Mouse (Mus musculus) ES-CJ7 (cell line): ENCODE measurements at regions not wholly inside any gene's neighbourhood (a gene's known extent, or its start where the extent isn't known, plus 50 kb on each side); places are given as distances from the start of the nearest gene placed in this dataset.

Source experiments
- DNase-seq: peaks from one replicate; pipeline ENCODE4 v3.0.0; 2011; ENCODE audit warnings: low read depth, low spot score

DNA sequence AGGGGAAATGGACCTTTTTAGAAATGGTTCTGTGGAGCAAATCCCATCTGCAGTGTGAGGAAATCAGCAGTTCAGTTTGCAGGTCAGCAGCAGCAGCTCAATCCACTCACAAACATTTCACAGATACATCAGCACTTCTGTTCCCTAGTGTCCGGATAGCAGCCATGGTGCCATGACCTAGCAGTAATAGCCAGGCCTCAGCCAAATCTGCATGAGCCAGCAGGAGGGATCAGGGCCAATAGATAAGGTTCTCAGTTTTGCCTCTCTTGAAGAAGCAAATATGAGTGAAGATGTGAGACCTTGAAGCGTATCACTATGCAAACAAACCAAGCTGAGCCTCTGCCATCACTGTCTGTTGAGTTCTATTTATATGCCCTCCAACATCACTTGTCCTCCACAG, 380.7 kb upstream of the Chrm3 start:
- no peak for DNase-seq

DNA sequence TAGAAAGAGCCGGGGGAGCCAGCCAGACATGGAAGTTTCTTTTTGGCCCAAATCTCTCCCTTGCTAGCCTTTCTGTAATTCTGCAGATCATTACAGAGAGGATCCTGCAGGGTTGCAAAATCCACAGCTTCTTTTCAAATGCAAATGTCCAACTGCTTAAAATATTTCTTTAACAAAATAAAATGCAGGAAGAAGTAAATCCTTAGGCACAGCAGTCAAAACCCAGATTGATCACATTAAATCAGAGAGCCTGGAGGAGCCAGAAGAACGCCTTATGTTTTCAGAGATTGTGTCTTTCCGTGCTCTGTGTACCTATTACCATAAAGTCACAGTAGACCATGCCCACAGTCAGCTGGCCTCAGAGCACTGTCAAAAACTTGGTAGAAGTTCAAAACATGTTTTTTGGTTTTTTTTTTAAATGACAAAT, 365.1 kb upstream of the Chrm3 start:
- no peak for DNase-seq

DNA sequence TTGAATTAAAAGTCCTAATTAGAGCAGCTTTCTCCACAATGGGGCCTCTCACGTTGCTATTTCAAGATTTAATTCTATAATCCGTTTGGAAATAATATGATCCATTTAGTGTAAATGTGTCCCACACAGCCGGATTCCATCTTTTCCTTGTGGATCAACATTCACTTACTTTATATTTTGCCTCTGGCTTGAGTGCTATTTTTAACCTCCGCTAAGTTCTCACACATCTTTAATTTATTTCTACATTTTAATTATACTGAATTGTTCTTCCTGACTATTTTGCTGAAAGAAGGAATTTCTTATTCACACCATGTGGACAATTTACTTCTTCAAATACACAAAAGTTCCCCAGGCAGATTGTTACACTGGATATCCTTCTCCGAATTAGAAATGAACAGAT, 364.7 kb upstream of the Chrm3 start:
- no peak for DNase-seq

DNA sequence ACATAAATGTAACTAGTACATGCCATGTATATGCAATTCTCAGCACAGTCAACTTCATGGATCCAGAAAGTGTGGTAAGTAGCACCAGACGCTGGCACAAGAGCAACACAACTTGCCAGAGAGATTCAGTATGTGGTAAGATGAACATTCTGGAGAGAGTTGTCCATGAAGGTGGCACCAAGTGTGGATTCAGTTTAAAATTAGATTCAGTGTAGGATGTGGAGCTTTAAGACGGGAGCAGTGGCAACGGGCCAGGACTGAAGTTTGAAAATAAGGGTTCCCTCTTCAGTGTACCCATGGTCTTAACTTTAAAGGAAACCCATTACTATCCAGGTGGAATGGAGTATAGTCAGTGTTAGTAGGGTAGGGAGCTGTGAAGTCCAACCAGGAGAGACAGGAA, 360.0 kb upstream of the Chrm3 start:
- no peak for DNase-seq

DNA sequence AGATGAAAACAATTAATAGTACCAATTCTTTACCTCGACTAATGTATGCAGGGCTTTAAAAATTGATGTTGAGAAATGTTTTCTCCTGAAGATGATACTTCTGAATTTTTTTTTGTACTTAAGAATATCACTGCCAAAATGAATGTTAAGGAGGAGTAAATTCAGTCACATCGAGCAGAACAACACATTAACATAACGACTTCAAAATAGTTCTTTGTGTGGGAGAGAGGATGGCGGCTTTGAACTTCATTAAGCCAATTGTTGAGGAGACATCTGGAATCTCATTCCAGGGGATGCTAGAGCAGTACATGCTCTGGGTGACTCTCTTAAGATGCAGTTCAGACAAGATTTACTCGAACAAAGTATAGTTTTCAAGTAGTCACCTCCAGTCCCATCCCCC, 350.8 kb upstream of the Chrm3 start:
- DNase-seq = no peak

DNA sequence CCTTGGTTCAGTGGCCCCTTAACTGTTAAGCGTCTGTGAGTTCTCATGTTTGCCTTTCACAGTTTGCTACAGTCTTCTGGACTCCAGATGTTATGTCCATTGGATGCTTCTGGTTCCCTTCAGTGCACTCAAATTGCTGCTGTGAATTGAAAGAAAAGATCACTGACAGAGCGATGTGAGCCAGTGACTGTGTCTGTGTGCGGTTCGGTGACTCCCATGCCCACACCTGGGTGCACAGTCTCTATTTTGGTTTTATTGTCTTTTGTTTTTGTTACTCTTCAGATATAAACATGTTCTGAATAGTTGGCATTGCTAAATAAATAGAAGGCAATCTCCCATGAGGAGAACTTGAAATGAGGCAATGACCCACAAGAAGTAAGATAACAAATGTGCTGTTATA, 350.3 kb upstream of the Chrm3 start:
- no peak for DNase-seq

DNA sequence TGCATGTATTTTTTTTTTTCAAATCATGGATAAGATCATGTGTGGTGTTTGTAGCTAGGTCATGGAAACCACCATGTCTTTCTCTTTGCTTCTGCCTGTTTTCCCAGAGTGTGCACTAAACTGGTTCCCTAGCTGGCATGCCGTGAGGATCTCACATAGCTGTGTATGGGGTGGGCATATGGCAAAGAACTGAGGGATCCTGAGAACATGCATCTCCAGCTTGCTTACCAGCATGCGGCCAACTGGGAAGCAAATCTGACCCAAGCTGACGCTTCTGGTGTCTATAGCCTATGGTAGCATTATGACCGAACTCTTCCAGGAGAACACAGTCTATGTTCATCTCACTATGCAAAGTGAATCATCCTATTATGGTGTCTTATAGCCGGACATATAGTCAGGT, 336.5 kb upstream of the Chrm3 start:
- no peak for DNase-seq

DNA sequence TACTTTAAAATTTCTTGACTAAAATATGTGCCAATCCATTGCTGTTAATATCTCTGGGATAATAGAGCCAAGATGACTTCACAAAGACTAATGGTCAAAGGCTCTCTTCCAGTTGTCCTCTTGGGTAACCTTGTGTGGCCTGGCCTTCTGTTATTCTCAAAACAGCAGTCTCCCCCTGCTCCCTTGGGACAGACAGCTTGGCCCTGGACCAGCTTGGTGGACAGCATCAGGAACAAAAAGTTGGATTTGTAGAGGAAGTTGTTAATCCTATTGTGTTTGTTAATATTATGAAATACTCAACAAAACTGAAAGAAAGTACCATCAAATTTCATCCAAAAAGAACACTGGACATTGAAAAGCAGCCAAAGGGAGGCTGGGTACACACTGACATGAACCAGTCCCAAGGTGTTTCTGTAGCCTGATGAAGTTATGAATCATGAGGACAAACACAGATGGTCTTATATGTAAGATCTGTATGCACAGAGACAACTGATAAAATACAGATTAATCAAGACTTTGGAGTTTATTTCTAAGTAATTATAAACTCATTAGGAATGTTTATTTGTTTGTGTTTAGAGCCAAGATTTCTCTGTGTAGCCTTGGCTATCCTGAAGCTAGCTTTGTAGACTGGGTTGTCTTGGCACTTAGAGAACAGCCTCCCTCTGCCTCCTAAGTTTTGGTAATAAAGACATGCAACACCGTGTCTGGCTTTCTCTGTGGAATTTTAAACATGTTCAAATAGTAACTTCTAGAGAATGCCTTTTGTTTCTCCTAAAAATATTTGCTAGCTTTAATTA, 335.7 kb upstream of the Chrm3 start:
- DNase-seq = no peak

DNA sequence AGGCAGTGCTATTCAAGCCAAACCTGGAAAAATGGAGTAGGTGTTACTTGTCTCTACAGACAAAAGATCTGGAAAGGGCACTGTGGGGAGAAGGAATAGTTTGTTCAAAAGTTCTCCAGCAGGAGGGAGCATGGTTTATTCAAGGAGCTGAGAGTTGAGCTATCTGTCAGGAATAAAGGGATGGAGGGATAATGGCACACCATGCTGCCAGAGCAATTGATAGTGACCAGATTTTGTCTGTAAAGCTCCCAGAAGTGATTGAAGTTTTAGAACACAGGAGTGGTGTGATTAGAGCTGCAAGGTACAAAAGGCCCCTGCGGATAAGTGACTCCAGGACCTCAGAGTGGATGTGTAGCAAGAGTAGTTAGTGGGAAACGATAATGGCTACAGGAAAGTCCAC, 330.7 kb upstream of the Chrm3 start:
- DNase-seq = no peak

DNA sequence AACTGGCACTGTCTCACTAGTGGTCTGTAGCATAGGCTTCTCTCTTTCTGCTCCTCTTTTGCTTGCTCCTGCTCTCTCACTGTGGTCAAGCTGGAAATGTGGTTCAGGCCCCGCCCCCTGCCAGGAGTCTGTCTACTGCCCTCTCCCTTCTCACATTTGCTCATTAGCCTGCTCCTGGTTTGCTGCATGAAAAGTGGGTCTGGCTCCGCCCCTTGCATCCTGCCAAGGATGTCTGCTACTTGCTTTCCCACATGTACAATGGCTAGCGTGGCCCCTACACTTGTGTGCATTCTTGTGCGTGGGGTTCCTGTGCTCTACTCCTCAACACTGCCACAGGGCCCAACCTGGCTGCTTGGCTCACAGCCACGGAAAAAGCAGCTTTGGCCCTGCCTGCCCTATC, 326.7 kb upstream of the Chrm3 start:
- DNase-seq = no peak

DNA sequence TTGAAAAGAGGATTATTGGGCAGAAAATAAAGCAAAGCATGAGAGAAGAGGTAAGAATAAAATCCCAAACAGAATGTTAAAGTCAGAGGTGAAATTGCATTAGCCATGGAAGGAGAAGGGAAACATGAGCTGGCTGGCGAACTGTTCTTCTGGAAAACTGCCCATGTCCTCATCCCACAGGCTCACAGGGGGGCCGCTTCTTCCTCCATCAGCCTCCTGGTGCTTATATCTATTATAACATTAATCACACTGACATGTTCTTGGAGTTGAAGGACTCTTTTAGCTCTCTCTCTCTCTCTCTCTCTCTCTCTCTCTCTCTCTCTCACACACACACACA, 293.4 kb upstream of the Chrm3 start:
- DNase-seq = no peak

DNA sequence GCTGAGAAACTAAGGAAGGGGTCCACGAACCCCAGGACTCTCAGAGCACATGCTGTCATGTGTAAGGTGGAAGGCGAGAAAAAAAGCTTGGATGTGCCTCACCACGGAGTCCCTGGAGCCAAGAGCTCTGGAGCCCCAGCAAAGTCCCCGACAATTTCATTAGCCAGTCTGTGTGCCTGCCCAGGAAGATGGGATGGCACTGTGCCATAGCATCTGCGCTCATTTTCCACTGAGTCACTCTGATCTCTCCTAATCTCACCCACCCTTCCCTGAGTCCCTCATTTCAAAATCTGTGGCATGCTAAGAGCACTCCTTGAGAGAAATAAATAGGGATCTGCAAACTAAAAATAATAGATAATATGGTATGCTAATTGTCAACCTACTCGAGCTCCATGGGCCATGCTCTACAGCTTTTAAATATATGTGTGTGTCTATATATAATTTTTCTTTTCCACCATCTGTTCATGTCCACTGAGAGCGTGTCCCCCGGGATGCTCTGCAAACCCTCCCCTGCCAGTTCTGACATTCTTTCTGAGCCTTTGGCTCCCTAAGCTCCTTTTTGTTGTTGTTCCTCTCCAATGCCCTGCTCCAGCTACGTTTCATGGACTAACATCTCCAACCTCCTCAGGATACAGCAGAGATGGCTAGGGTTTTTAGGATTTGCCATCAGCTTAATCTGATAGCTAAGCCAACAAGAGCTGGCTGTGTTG, 292.9 kb upstream of the Chrm3 start:
- DNase-seq = no peak

DNA sequence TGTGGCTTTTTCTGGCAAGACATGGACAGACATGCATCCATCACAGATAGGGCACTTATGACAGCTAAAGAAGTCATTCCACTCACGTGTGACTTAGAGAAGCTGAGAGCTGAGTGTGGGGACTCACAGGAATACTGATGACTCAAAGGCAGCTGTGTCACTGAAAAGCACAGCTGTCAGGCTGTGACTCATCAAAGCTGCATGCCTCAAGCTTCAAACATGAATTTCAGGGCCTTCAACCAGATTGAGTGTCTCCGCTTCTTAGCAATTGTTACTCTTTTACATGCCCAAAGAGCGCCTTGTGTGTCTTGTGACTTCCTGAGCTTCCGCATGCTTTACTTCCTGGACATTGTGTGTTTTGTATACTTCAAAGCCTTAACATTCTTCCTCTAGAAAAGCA, 276.2 kb upstream of the Chrm3 start:
- DNase-seq = no peak

DNA sequence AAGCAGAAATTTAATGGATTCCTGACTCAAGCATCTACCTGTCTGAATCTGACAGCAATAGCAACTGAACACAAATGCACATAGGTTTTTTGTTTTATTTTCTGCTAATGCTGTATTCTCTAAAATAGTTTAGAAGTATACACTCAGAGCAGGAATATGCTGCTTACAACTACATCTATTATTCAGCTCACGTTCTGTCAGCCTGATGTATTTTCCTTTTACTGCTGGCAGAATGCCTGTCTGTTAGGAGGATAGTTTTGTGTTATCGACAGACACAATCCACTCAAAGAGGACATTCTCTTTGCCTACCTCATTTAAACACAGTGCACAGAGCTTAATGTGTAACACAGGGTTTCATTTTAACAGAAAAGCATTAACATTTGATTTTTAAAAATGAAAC, 269.8 kb upstream of the Chrm3 start:
- DNase-seq = no peak

DNA sequence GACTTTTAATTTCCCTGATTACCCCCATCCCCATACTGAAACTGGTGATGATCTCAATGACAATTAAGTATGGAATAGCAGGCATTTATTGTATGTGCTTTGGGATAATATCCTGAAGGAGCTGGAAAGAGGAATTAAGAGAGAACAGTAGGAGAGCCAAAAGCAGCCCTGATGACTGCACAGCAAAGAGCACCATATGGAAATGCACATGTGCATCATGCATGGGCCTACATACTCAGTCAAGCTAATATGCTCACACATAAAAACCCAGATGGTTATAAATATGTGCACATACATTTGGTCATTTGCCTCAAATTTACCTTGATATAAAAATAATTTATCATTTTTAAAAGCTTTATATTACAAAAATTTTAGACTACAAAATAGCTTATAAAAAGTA, 259.0 kb upstream of the Chrm3 start:
- DNase-seq = no peak

DNA sequence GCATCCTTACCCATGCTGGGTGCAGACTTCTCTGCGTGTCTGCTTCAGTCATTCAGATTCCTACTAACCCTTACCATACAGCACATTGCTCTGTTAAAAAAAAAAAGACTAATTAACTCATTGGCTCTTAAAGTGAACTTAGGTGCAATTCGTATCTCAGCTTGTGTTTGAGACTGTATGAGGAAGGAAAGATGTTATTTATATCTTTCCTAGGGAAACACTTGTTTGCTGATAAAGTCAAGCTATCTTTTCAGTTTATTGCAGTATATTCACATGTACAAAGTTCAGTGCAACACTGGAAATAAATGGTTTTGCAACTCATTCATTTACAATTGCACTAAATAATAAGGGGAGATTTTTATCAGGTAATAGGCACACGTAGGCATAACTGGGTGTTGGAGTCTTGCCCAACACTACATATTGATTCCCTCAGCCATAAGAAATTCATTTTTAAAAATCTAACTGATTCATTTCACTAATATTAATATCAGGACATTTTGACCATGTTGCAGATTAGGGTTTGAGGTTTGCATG, 257.8 kb upstream of the Chrm3 start:
- no peak for DNase-seq

DNA sequence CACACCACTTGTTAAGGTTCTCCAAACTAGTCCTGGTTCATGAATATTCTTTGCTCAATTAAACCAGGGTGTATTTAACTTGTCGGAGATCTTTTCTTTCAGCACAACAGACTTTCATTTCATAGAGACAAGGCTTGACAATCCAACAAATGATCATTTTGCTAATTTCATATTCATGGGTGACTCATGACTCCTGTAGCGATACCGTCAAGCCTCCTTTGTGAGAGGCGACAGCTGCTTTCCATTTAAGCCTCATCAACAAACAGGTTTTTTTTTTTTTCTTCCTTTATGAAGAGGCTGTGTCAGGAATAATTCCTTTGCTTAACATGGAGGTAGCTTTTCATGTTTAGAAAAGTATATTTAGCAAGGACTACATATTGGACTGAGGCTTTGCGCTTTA, 214.3 kb upstream of the Chrm3 start:
- DNase-seq = no peak

DNA sequence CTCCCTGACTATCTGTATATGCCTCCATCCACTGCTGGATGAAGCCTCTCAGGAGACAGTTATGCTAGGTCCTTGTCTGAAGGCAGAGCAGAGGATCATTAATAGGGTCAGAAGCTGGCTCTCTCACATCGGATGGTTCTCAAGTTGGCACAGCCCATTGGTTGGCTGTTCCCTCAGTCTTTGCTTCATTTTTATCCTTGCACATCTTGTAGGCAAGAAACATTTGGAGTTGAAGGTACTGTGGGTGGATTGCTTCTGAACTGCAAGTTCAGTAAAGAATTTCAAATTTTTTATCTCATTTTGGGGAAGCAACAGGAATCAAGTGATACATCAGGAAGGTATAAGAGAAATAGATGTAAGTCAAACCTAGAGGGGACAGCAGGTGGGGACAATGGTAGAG, 206.2 kb upstream of the Chrm3 start:
- DNase-seq = no peak

DNA sequence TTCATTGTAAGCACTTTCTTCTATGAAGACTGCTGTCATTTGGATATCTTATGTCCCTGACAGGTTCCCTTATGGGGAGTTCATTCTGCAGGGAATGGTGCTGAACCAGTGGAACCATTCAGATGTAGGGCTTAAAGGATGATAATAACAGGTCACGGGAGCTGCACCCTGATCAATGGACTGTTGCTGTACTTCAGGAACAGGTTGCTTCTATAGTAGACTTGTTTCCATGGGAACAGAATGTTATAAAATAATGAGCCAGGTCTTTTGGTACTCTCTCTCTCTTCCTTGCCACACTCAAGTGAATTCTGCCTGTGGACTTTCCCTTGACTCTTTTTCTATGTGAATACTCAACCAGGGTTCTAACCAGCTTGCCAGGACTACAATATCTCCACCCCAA, 196.9 kb upstream of the Chrm3 start:
- DNase-seq = no peak

DNA sequence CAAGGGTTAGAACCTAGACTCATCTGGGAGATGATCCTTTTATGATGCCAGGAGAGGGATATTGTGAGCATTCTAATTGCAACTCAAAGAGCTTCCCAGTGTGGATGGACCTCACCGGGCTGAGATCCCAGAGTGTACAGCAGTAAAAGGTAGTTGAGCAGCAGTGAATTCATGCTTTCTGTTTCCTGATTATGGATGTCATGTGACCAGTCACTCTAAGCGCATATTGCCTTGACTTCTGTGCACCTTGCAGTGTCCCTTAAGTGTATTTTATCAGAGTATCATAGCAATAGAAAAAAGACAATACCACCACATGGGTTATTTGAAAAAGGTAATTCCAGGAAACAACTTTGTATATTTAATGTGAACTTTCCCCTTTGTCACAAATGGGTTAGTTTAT, 193.9 kb upstream of the Chrm3 start:
- no peak for DNase-seq

DNA sequence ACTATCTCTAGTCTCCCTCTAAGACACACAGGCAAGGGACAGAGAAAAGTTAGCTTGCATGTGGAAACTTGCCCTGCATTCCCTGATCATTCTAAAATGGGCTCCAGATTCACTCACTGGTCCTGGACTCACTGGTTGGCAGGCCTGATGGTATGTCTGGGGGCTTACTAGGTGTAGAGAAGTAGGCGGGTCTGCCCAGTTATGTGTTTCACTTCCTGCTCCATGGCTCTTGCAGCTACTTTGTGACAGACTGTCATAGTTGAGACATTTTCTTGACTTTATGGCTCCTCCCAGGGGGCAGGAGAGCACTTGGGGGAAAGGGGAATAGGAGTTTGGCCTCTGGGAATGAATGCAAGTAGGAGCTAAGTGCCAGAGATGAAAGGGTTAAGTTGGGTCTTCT, 182.1 kb upstream of the Chrm3 start:
- DNase-seq = no peak

DNA sequence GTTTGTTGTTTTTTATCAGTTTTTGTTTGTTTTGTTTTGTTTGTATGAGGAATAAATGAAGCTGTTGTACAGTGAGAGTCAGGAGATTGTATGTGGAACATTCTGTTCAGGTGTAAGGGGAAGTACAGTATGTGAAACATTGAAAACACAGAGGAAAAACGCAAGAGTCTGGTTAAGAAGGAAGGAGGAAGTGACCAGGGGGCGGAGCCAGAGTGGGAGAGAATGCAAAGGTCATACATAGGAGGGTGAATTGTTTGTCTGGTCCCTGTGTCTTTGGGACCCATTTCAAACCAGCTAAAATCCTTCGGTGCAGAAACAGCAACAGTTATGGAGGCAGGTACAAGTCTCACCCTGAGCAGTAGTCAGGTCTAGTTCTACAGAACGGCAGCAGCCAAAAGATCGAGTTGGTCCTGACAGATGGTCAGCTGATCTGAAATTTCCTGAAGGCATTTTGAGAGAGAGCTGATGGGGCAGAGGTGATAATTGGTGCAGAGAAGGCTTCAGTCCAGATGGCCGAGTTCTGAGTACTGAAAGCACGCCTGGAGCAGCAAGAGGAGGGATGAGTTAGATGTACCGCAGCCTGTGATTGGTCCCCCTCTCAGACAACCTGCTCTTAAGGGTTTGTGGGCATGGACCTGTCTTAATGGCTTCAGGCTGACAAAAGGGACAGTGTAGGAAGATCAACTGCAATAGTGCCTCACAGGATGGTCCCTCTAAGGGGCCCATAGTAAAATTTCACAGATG, 179.7 kb upstream of the Chrm3 start:
- no peak for DNase-seq

DNA sequence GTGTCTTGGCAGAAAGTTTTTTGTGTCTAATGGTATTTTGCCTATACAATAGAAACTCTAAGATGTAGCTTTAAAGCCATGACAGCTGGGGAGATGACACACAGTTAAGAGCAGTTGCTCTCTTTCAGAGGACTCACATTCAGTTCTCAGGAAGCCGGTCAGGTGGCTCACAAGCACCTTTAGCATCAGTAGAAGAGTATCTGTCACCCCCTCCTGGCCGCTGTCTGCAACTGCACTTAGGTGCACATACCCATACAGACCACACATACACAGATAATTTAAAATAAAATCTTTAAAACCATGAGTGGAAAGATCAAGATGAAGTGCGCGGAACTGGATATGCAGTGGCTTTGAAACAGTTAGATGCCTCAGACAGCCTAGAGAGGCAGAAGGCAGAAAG, 178.3 kb upstream of the Chrm3 start:
- peak; percentile 55 for DNase-seq
